Mouse (Mus musculus) G1E (cell line): ENCODE measurements around the gene Gm47841.

ENCODE experiments used
- CTCF ChIP-seq: IDR thresholded peaks from 2 replicates; pipeline ENCODE4 v1.5.1; 2012; ENCODE audit warnings: low read depth, low read length, inconsistent platforms, mixed read lengths
- TAL1 ChIP-seq: conservative IDR thresholded peaks from 2 replicates; pipeline ENCODE4 v1.6.1; 2012; ENCODE audit warnings: low read depth, low read length, inconsistent platforms, mixed read lengths

- no peak for TF ChIP-seq TAL1
- no peak for TF ChIP-seq CTCF
These were observed 45.5 kb downstream of the Gm47841 start for GRCm38 (mm10) chr15:101001685-101002084.
